Mouse (Mus musculus): Measurements from ENCODE around the gene Frem2. TPM values are rescaled to one million over a fixed set of nuclear protein-coding genes. Genes with fewer than 3 reads are reported as not detected.

The Frem2 gene
- polyA plus RNA-seq, 1 experiment: 18.6 TPM

DNA sequence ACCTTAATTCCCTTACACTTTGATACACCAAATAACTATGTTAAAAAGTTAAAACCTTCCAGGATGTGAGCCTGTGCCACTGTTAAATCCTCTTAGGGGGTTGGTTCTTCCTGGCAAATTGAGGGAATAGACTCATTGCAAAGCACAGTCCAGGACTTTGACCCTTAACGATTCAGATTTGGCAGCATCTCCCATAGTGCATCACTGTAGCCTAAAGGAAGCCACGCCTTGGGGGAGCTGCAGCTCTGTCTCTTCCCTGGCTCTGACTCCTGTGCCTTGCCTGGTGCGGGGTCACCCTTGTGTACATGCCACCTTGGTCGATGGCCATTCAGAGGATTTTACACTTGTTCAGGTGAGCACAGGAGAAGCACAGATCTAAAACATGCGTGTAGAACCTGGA, 187.5 kb downstream of the Frem2 start:
- no peak for DNase-seq (ENCODE audit: low spot score)

DNA sequence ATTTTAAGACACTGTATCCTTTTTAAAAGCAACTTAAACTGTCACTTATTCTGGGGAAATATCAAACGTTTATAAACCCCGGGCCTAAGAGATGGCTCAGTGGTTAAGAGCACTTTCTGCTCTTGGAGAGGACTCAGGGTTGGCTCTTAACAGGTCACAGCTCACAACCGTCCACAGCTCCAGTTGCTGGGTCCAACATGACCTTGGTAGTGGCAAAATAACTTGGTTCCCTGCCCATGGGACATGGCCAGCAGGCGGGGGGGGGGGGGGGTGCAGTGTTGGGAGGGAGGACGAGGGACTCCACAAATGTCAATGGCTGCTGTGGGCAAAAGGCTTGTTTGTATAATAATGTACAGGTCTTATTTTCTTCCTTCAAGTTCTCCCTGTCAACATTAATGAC, 189.8 kb downstream of the Frem2 start:
- DNase-seq (ENCODE audit: low spot score): no peak

DNA sequence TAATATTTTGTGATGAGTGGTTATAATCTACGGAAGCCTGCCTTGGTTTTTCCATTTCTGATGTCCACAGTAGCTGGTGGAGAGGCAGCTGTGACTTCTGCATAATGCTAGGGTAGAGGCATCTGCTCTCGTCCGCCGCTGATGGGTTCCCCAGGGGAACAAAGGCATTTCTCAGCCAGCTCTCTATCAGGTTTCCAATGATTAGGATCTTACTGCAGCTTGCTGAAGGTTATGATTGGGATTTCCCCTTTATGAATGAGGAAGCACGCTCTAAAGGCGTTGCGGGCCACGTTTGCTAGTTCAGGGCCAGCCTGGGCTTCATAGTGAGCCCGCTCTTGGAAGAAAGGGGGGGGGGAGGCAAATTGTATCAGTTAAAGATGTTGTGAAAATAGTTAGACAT, 190.7 kb downstream of the Frem2 start:
- DNase-seq (ENCODE audit: low spot score): no peak

DNA sequence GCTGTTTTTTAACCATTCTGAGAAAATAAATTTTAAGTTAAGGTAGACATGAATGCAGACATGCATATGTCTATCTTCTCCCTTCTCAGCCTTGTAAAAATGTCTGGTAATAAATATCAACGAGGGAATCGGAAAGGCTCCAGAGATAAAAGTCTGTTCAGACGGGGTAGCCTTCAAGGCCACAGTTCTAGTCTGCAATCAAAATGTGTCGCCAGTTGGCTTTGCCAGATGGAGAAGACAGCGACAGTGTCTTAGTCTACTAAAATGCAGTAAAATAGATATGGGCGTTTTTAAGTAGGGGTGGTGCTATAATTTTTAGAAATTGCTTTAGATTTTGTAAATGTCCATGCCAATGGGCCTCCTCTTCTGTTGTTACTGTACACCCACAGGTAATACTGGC, 191.8 kb downstream of the Frem2 start:
- DNase-seq (ENCODE audit: low spot score): no peak

DNA sequence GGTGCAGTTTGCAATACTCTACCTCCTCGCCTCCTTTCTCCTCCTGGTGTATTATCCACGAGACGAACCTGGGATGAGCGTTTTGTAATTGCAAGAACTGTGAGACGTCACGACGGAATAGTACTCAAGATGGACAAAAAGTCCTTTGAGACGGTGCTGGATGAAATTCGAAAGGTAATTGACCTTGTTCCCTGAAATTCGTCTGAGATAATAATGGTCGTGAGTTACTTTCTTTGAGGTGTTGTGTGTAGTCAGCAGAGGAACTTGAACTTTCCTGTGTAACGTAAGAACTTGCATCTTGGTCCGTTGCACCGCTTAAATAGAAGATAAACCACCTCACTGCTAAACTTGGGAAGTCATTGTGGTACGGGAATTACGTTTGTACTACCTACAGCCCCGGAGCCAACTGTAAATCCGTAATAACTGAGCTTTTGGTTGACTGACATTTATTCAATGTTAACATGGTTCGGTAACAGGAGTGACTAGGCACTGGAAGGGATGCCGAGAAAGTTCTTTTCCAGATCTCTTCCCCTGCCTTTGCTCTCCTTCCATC, 192.9 kb downstream of the Frem2 start:
- DNase-seq (ENCODE audit: low spot score): no peak

Other genes with a start within 250 kb of the Frem2 start
- 9.4 and 11.5 TPM in 2 replicates for gene Nhlrc3, start 194.0 kb downstream of the Frem2 start, polyA plus RNA-seq (2012; rRNA removed)
- gene Proser1, start 193.7 kb downstream of the Frem2 start, polyA plus RNA-seq (2012; rRNA removed): 4.7 and 10.3 TPM in 2 replicates
- gene Stoml3, start 168.7 kb downstream of the Frem2 start, polyA plus RNA-seq (2012; rRNA removed): 0.06 TPM in 1 of 2 replicates, not detected in the other
- gene Gm10985, start 187.7 kb upstream of the Frem2 start, polyA plus RNA-seq (2012; rRNA removed): not detected in 2 replicates
- gene Ufm1, start 206.5 kb upstream of the Frem2 start, polyA plus RNA-seq (2012; rRNA removed): 49.1 and 52.6 TPM in 2 replicates